Comparison of ENCODE assay signal across 25 mouse cellular contexts in genomic region chr5:70011951-70012350, GRCm38 (mm10).
"Had no signal": no experiment of that assay in that cellular context is flagged by ENCODE, and none has a peak within 500 bp of the region (broad histone marks: within the 10 kb centered on the region; RNA-seq: fewer than 3 reads in every experiment).

No protein-coding gene starts in this region.

- H3K4me3 ChIP-seq: heart, embryonic 10.5 days; heart, embryonic 12.5 days; hindbrain, embryonic 10.5 days; hindbrain, embryonic 12.5 days; hindbrain, embryonic 15.5 days; intestine, embryonic 15.5 days; layer of hippocampus, adult 2 months; left cerebral cortex, adult 2 months; limb, embryonic 10.5 days; limb, embryonic 12.5 days; liver, embryonic 13.5 days had no signal

- H3K36me3 ChIP-seq: heart, embryonic 10.5 days; heart, embryonic 12.5 days; hindbrain, embryonic 10.5 days; hindbrain, embryonic 12.5 days; hindbrain, embryonic 15.5 days; intestine, embryonic 15.5 days; limb, embryonic 10.5 days; limb, embryonic 12.5 days; liver, embryonic 13.5 days had no signal

- ATAC-seq: inflammation-experienced regulatory T-cells, adult 6 months; intestine, embryonic 15.5 days; intestine, postnatal 0 days had no signal

- H3K4me1 ChIP-seq: heart, embryonic 10.5 days; heart, embryonic 12.5 days; hindbrain, embryonic 10.5 days; hindbrain, embryonic 12.5 days; hindbrain, embryonic 15.5 days; intestine, embryonic 15.5 days; limb, embryonic 10.5 days; limb, embryonic 12.5 days; liver, embryonic 13.5 days had no signal

- H3K9me3 ChIP-seq: heart, embryonic 10.5 days; heart, embryonic 12.5 days; hindbrain, embryonic 10.5 days; hindbrain, embryonic 12.5 days; hindbrain, embryonic 15.5 days; intestine, embryonic 15.5 days; limb, embryonic 10.5 days; limb, embryonic 12.5 days; liver, embryonic 13.5 days had no signal

- DNase-seq: gastrocnemius, postnatal 14 days; gastrocnemius, postnatal 36 days; heart, adult 18-20 months; heart, postnatal 10 days; heart, postnatal 4 days; kidney, adult 18-20 months; kidney, adult 8-10 months; kidney, postnatal 10 days; kidney, postnatal 25 days; kidney, postnatal 4 days; liver; liver, embryonic 13.5 days had no signal

- H3K9ac ChIP-seq: heart, embryonic 12.5 days; hindbrain, embryonic 12.5 days; hindbrain, embryonic 15.5 days; intestine, embryonic 15.5 days; limb, embryonic 12.5 days; liver, embryonic 13.5 days had no signal

- H3K27ac ChIP-seq: heart, embryonic 10.5 days; hindbrain, embryonic 10.5 days; hindbrain, embryonic 12.5 days; hindbrain, embryonic 15.5 days; intestine, embryonic 15.5 days; layer of hippocampus, adult 2 months; left cerebral cortex, adult 2 months; limb, embryonic 10.5 days; limb, embryonic 12.5 days; liver, embryonic 13.5 days had no signal

- H3K27me3 ChIP-seq: heart, embryonic 12.5 days; hindbrain, embryonic 12.5 days; hindbrain, embryonic 15.5 days; intestine, embryonic 15.5 days; limb, embryonic 12.5 days; liver, embryonic 13.5 days had no signal

- H3K4me2 ChIP-seq: heart, embryonic 12.5 days; hindbrain, embryonic 12.5 days; hindbrain, embryonic 15.5 days; intestine, embryonic 15.5 days; limb, embryonic 12.5 days; liver, embryonic 11.5 days; liver, embryonic 13.5 days had no signal
